Mouse (Mus musculus): ENCODE data around the gene Olfr667.
"Not testable (repeated sequence)": the region's sequence is repeated elsewhere in the genome, so short reads cannot be mapped to it uniquely, and the experiment has no call there.

The Olfr667 gene

DNA sequence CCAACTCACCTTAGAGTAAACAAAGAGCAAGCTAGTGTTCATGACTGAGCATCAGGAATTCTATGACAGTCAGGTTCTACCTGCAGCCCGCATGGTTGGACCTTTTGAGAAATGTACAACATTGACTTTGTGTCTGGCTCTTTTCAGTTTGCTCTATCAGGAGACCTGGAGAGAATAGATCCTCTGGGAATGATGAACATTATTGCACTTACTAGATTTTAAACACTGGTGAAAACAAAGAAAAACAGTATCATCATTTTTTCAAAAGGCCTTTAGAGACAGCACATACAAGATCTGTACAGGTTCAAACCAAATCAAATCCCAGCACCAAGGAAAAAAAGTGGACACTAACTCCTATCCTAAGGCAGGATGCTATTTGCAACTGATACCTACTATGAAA, at the start of gene Olfr667:
TSS of gene Olfr667 (minus strand) at position 101 of the 400 bp plus-strand sequence.
- DNase-seq (ENCODE audit: low read depth), result no peak

- no peak for DNase-seq (ENCODE audit: low read depth)
Observed at GRCm38 (mm10) chr7:104962520-104962919, 41.2 kb upstream of the Olfr667 start, which contains the start of gene Olfr670. Olfr670 (minus strand) TSS chr7:104962620.

DNA sequence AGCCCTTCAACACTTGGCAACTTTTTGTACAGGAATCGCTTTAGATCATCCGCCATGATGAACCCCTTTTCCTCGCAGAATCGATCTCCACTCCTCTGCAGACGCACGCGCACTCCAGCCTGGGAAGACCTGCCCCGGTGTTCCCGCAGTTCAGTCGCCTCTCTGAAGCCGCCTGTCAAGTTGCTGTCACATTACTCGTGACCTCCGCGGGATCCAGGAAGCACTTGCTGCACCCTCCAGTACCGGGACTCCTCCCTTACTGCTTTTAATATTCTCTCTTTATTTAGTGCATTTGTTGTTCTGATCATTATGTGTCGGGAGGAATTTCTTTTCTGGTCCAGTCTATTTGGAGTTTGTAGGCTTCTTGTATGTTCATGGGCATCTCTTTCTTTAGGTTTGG, 29.0 kb upstream of the Olfr667 start:
- DNase-seq (ENCODE audit: low read depth), result not testable (repeated sequence)

DNA sequence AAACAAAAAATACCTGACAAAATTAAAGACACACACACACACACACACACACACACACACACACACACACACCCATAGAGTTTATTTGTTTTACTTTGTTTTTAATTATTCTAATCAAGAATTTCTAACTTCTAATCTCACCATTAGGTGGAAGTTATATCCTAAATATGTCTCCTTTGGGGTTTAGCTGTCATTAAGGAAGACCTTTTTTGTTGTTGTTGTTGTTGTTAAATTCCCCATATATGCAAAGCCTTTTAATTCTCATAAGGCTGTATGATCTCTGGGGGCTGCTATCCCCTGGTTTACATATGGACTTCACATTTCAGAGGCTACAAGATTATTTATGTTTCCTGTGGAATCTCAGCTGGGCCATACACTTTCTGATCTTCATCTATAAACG, 12.7 kb upstream of the Olfr667 start, which contains the start of gene Olfr669:
TSS of gene Olfr669 (plus strand) at position 301 of the 400 bp plus-strand sequence.
- no peak for DNase-seq (ENCODE audit: low read depth)

DNA sequence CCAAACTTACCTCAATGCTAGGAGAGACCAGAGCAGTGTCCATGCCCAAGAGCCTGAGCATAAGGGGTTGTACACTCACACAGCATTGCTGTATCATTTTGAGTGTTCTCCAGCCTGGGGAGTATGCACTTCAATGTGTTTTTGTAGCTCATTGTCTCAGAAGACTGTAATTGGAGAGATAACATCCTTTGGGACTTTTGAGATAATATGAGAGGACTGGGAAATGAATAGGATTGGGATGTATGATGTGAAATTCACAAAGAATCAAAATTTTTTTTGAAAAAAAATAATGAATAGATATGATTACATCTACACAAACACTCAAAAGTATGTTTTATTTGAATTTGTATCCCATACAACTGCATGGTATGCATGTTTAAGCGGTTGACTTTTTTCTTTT, 6.7 kb upstream of the Olfr667 start, which contains the start of gene Olfr668:
TSS of gene Olfr668 (minus strand) at position 101 of the 400 bp plus-strand sequence.
- DNase-seq (ENCODE audit: low read depth), result no peak

GRCm38 (mm10) chr7:104895852-104896251, 25.4 kb downstream of the Olfr667 start, which contains the start of gene Olfr666:
Olfr666 (minus strand) TSS chr7:104895952.
- no peak for DNase-seq (ENCODE audit: low read depth)

DNA sequence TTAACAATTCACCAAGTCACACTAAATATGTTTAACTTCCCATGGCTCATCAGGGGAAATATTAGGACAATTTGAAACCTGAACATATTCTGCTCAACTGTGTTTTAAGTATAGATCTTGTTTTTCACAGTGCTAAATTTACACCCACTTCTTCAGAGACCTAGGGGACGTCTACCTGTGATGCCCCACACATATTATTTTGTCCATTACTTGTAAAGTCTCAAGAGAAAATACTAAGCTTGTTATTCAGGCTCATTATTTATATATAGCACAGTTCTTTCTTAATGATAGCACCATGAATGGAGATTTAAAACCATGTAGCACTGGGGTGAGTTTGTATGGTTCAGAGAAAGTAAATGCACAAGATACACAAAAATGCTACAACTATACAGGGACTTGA, 43.6 kb downstream of the Olfr667 start, which contains the start of gene Olfr665:
TSS of gene Olfr665 (plus strand) at position 301 of the 400 bp plus-strand sequence.
- no peak for DNase-seq (ENCODE audit: low read depth)

All from fibroblast of lung, adult 2 months (primary cell).